Mouse (Mus musculus): ENCODE results near the gene Cyp21a1. TPM values are rescaled to one million over a fixed set of nuclear protein-coding genes. Genes with fewer than 3 reads are reported as not detected.
"Not testable (repeated sequence)": the region's sequence is repeated elsewhere in the genome, so short reads cannot be mapped to it uniquely, and the experiment has no call there.

The Cyp21a1 gene
- polyA plus RNA-seq, 1 experiment, result not detected

GRCm38 (mm10) chr17:34837464-34838324, 33.3 kb upstream of the Cyp21a1 start:
- TF ChIP-seq POLR2A (IDR thresholded peaks at IDR 0.05; ENCODE audit: low read depth, low read length) (no peak), CTCF (IDR thresholded peaks at IDR 0.05; ENCODE audit: borderline replicate concordance, insufficient read depth, low read length) (no peak)
- Histone ChIP-seq H3K4me3 (ENCODE audit: insufficient read depth, low read length) (peak overlapping the region; percentile 85), H3K27ac (ENCODE audit: insufficient read depth, low read length) (0 out of 2 replicates have a peak overlapping the region, but pooled peaks have one; percentile 26), H3K4me1 (ENCODE audit: control insufficient read depth, insufficient read depth, low read length) (peaks cover 7% of the 10 kb centered on the region)

GRCm38 (mm10) chr17:34836856-34837221, 32.5 kb upstream of the Cyp21a1 start, which contains the start of the genes Stk19 and Dxo:
Stk19 (minus strand) TSS chr17:34836945.
Dxo (plus strand) TSS chr17:34837019.
- Histone ChIP-seq H3K4me3 (ENCODE audit: insufficient read depth, low read length) (peak within 1 kb of the TSS; percentile 85), H3K27ac (ENCODE audit: insufficient read depth, low read length) (peak within 1 kb of the TSS; percentile 75), H3K4me1 (ENCODE audit: control insufficient read depth, insufficient read depth, low read length) (peaks cover 7% of the 10 kb centered on the region)
- TF ChIP-seq CTCF (IDR thresholded peaks at IDR 0.05; ENCODE audit: borderline replicate concordance, insufficient read depth, low read length) (no peak), POLR2A (IDR thresholded peaks at IDR 0.05; ENCODE audit: low read depth, low read length) (peak; percentile 90)

GRCm38 (mm10) chr17:34836155-34836855, 31.9 kb upstream of the Cyp21a1 start:
- peak overlapping the region; percentile 85 for H3K4me3 ChIP-seq (ENCODE audit: insufficient read depth, low read length)
- peak overlapping the region; percentile 75 for H3K27ac ChIP-seq (ENCODE audit: insufficient read depth, low read length)
- TF ChIP-seq CTCF (IDR thresholded peaks at IDR 0.05; ENCODE audit: borderline replicate concordance, insufficient read depth, low read length) (no peak), POLR2A (IDR thresholded peaks at IDR 0.05; ENCODE audit: low read depth, low read length) (no peak)
- H3K4me1 ChIP-seq (ENCODE audit: control insufficient read depth, insufficient read depth, low read length), result peaks cover 7% of the 10 kb centered on the region

- not testable (repeated sequence) for H3K27ac ChIP-seq (ENCODE audit: insufficient read depth, low read length); H3K4me3 ChIP-seq (ENCODE audit: insufficient read depth, low read length); H3K4me1 ChIP-seq (ENCODE audit: control insufficient read depth, insufficient read depth, low read length)
These were observed 26.4 kb upstream of the Cyp21a1 start for GRCm38 (mm10) chr17:34830776-34831175.

- no peaks in the 10 kb centered on the region for H3K4me1 ChIP-seq (ENCODE audit: control insufficient read depth, insufficient read depth, low read length)
- no peak overlapping the region for H3K4me3 ChIP-seq (ENCODE audit: insufficient read depth, low read length)
- TF ChIP-seq CTCF (IDR thresholded peaks at IDR 0.05; ENCODE audit: borderline replicate concordance, insufficient read depth, low read length), result no peak
- no peak for TF ChIP-seq POLR2A (IDR thresholded peaks at IDR 0.05; ENCODE audit: low read depth, low read length)
- no peak overlapping the region for H3K27ac ChIP-seq (ENCODE audit: insufficient read depth, low read length)
These were observed 10.5 kb upstream of the Cyp21a1 start for GRCm38 (mm10) chr17:34814818-34815370.

GRCm38 (mm10) chr17:34813747-34814146, 9.4 kb upstream of the Cyp21a1 start:
- 0 out of 2 replicates have a peak, but pooled peaks have one; percentile 19 for TF ChIP-seq CTCF (IDR thresholded peaks at IDR 0.05; ENCODE audit: borderline replicate concordance, insufficient read depth, low read length)
- H3K4me3 ChIP-seq (ENCODE audit: insufficient read depth, low read length); H3K4me1 ChIP-seq (ENCODE audit: control insufficient read depth, insufficient read depth, low read length); H3K27ac ChIP-seq (ENCODE audit: insufficient read depth, low read length): not testable (repeated sequence)

- no peaks in the 10 kb centered on the region for H3K4me1 ChIP-seq (ENCODE audit: control insufficient read depth, insufficient read depth, low read length)
- no peak overlapping the region for H3K4me3 ChIP-seq (ENCODE audit: insufficient read depth, low read length)
- no peak overlapping the region for H3K27ac ChIP-seq (ENCODE audit: insufficient read depth, low read length)
- no peak for TF ChIP-seq CTCF (IDR thresholded peaks at IDR 0.05; ENCODE audit: borderline replicate concordance, insufficient read depth, low read length)
- TF ChIP-seq POLR2A (IDR thresholded peaks at IDR 0.05; ENCODE audit: low read depth, low read length), result no peak
These were observed 6.9 kb upstream of the Cyp21a1 start for GRCm38 (mm10) chr17:34811275-34811674.

GRCm38 (mm10) chr17:34810811-34811210, 6.5 kb upstream of the Cyp21a1 start:
- not testable (repeated sequence) for H3K27ac ChIP-seq (ENCODE audit: insufficient read depth, low read length); H3K4me3 ChIP-seq (ENCODE audit: insufficient read depth, low read length); H3K4me1 ChIP-seq (ENCODE audit: control insufficient read depth, insufficient read depth, low read length)

- H3K4me1 ChIP-seq (ENCODE audit: control insufficient read depth, insufficient read depth, low read length); H3K27ac ChIP-seq (ENCODE audit: insufficient read depth, low read length); H3K4me3 ChIP-seq (ENCODE audit: insufficient read depth, low read length): not testable (repeated sequence)
These were observed 6.0 kb upstream of the Cyp21a1 start for GRCm38 (mm10) chr17:34810411-34810810.

- Histone ChIP-seq H3K4me3 (ENCODE audit: insufficient read depth, low read length) (no peak overlapping the region), H3K27ac (ENCODE audit: insufficient read depth, low read length) (no peak overlapping the region), H3K4me1 (ENCODE audit: control insufficient read depth, insufficient read depth, low read length) (no peaks in the 10 kb centered on the region)
- no peak for TF ChIP-seq POLR2A (IDR thresholded peaks at IDR 0.05; ENCODE audit: low read depth, low read length)
- no peak for TF ChIP-seq CTCF (IDR thresholded peaks at IDR 0.05; ENCODE audit: borderline replicate concordance, insufficient read depth, low read length)
These were observed 4.3 kb upstream of the Cyp21a1 start for GRCm38 (mm10) chr17:34808599-34809205.

Data from embryonic fibroblast, embryonic 13.5 days (primary cell).